Mouse (Mus musculus) T-cell, adult 2 months (primary cell): ENCODE data around the gene Vav3.

ENCODE experiments used
- DNase-seq: peaks from one replicate; pipeline ENCODE4 v3.0.0; 2022; ENCODE audit warnings: low spot score

Gene Vav3

GRCm38 (mm10) chr3:109511849-109512248 is 171.4 kb downstream of the Vav3 start:
- DNase-seq = no peak

- no peak for DNase-seq
Measured at GRCm38 (mm10) chr3:109515479-109515878, 175.0 kb downstream of the Vav3 start.

- no peak for DNase-seq
Measured at GRCm38 (mm10) chr3:109516372-109516771, 175.9 kb downstream of the Vav3 start.

GRCm38 (mm10) chr3:109522115-109522514 is 181.7 kb downstream of the Vav3 start:
- DNase-seq = no peak

GRCm38 (mm10) chr3:109525825-109526224 is 185.4 kb downstream of the Vav3 start:
- no peak for DNase-seq

- DNase-seq = peak; percentile 27
Measured at GRCm38 (mm10) chr3:109526246-109526645, 185.8 kb downstream of the Vav3 start.

GRCm38 (mm10) chr3:109526651-109527050 is 186.2 kb downstream of the Vav3 start:
- DNase-seq = no peak

- no peak for DNase-seq
Measured at GRCm38 (mm10) chr3:109528688-109529087, 188.2 kb downstream of the Vav3 start.

GRCm38 (mm10) chr3:109537686-109538085 is 197.2 kb downstream of the Vav3 start:
- no peak for DNase-seq

GRCm38 (mm10) chr3:109540009-109540408 is 199.6 kb downstream of the Vav3 start:
- no peak for DNase-seq

- no peak for DNase-seq
Measured at GRCm38 (mm10) chr3:109544476-109545221, 204.2 kb downstream of the Vav3 start.

- DNase-seq = no peak
Measured at GRCm38 (mm10) chr3:109557329-109557728, 216.9 kb downstream of the Vav3 start.

GRCm38 (mm10) chr3:109561295-109561694 is 220.8 kb downstream of the Vav3 start:
- DNase-seq = no peak

GRCm38 (mm10) chr3:109561776-109562175 is 221.3 kb downstream of the Vav3 start:
- DNase-seq = no peak

GRCm38 (mm10) chr3:109562268-109562667 is 221.8 kb downstream of the Vav3 start:
- DNase-seq = no peak

- DNase-seq = no peak
Measured at GRCm38 (mm10) chr3:109564443-109564842, 224.0 kb downstream of the Vav3 start.

- DNase-seq = no peak
Measured at GRCm38 (mm10) chr3:109568542-109569265, 228.3 kb downstream of the Vav3 start.

- DNase-seq = no peak
Measured at GRCm38 (mm10) chr3:109571483-109571882, 231.0 kb downstream of the Vav3 start.

- no peak for DNase-seq
Measured at GRCm38 (mm10) chr3:109572871-109573270, 232.4 kb downstream of the Vav3 start.

GRCm38 (mm10) chr3:109573549-109574146 is 233.2 kb downstream of the Vav3 start:
- no peak for DNase-seq

- no peak for DNase-seq
Measured at GRCm38 (mm10) chr3:109574161-109574560, 233.7 kb downstream of the Vav3 start.

- no peak for DNase-seq
Measured at GRCm38 (mm10) chr3:109578347-109578746, 237.9 kb downstream of the Vav3 start.

- DNase-seq = no peak
Measured at GRCm38 (mm10) chr3:109578983-109579382, 238.5 kb downstream of the Vav3 start.
